Comparison of ENCODE assay signal across 8 mouse cellular contexts in the genomic region with DNA sequence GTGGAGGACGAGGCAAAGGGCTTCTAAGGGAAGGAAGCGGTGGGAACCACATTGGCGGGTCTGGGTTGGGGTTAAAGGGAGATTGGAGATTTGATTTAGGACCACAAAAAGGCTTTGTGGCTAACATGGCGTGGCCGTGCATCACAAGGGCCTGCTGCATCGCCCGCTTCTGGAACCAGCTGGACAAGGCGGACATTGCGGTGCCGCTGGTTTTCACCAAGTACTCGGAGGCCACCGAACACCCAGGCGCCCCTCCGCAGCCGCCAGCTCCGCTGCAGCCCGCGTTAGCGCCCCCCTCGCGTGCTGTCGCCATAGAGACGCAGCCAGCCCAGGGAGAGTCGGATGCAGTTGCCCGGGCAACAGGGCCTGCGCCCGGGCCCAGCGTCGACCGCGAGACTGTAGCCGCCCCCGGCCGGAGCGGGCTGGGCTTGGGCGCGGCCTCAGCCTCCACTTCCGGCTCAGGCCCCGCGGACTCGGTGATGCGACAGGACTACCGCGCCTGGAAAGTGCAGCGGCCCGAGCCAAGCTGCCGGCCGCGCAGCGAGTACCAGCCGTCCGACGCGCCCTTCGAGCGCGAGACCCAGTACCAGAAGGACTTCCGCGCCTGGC. TPM values are rescaled to one million over a fixed set of nuclear protein-coding genes. Genes with fewer than 3 reads are reported as not detected.
DNase-seq lines count a peak whose midpoint lies in the region; ATAC-seq and TF ChIP-seq lines count a peak whose summit lies in the region.

No protein-coding gene starts in this region.

- no peaks in the 10 kb centered on the region for H3K9me3 ChIP-seq in CH12.LX (replicated peaks; ENCODE audit: low read length)
- H3K9me3 ChIP-seq in forebrain, embryonic 10.5 days, result no peaks in the 10 kb centered on the region
- no peaks in the 10 kb centered on the region for H3K9me3 ChIP-seq in heart, embryonic 14.5 days (ENCODE audit: control insufficient read depth, low read length)
- H3K9me3 ChIP-seq in liver, embryonic 13.5 days (replicated peaks), result no peaks in the 10 kb centered on the region
- no peaks in the 10 kb centered on the region for H3K9me3 ChIP-seq in neural tube, embryonic 13.5 days

- TF ChIP-seq EP300 in CH12.LX (IDR thresholded peaks at IDR 0.05; ENCODE audit: low read length), result no peak

- dilution Hi-C loops in CH12.LX (cut with MboI; ENCODE audit: extremely low pct_ligation_motif_present, extremely low pct_unique_long_range_greater_than_20kb, low sequenced_read_pairs), result no loop called here

- no peak overlapping the region for H3K27ac ChIP-seq in CH12.LX (ENCODE audit: insufficient read depth, low read depth)
- no peak overlapping the region for H3K27ac ChIP-seq in bone marrow macrophage, adult 2 months (ENCODE audit: insufficient read depth, low read depth, low read length)
- peak overlapping the region; percentile 87 for H3K27ac ChIP-seq in forebrain, embryonic 10.5 days
- H3K27ac ChIP-seq in heart, embryonic 14.5 days (replicated peaks in 1 of 2; ENCODE audit: control insufficient read depth in 1 of 2, insufficient read depth in 1 of 2, low read depth in 2 of 2, low read length in 2 of 2), result no peak overlapping the region
- H3K27ac ChIP-seq in liver, embryonic 13.5 days, result no peak overlapping the region
- peak overlapping the region; percentile 97 for H3K27ac ChIP-seq in neural tube, embryonic 13.5 days (replicated peaks)

- ATAC-seq in heart, embryonic 14.5 days (ENCODE audit: insufficient number of reproducible peaks, insufficient read depth, low FRiP score, low read depth), result peak; percentile 31; the same call in 1 of the 2 replicates
- no peak for ATAC-seq in liver, embryonic 13.5 days (ENCODE audit: low read depth)
- ATAC-seq in neural tube, embryonic 13.5 days (ENCODE audit: low read depth), result peak; percentile 87

- no peaks in the 10 kb centered on the region for H3K36me3 ChIP-seq in CH12.LX (replicated peaks in 1 of 2; ENCODE audit: control insufficient read depth in 1 of 2, insufficient read depth in 1 of 2, low read length in 1 of 2)
- peaks cover 2% of the 10 kb centered on the region; the same call in 1 of the 2 replicates for H3K36me3 ChIP-seq in forebrain, embryonic 10.5 days (replicated peaks)
- no peaks in the 10 kb centered on the region for H3K36me3 ChIP-seq in heart, embryonic 14.5 days (ENCODE audit: control insufficient read depth, insufficient read depth, low read length)
- H3K36me3 ChIP-seq in liver, embryonic 13.5 days, result no peaks in the 10 kb centered on the region
- H3K36me3 ChIP-seq in neural tube, embryonic 13.5 days, result no peaks in the 10 kb centered on the region

- in situ Hi-C loops in CH12.LX (cut with MboI; ENCODE audit: low pct_ligation_motif_present, low pct_unique_long_range_greater_than_20kb, low sequenced_read_pairs), result loop anchor here (5.0 kb wide), 1 partner anchor 94 kb away; no protein-coding TSS in a partner anchor

- no peak for TF ChIP-seq CTCF in CH12.LX (conservative IDR thresholded peaks at IDR 0.05 in 1 of 2, IDR thresholded peaks at IDR 0.05 in 1 of 2; ENCODE audit: low read depth in 2 of 2, low read length in 2 of 2)
- no peak for TF ChIP-seq CTCF in bone marrow macrophage, adult 2 months (IDR thresholded peaks at IDR 0.05; ENCODE audit: low read depth, low read length)

- no peak overlapping the region for H3K9ac ChIP-seq in CH12.LX (ENCODE audit: insufficient read depth, low read depth)
- peak overlapping the region; percentile 42 for H3K9ac ChIP-seq in heart, embryonic 14.5 days (ENCODE audit: low read length)
- no peak overlapping the region for H3K9ac ChIP-seq in liver, embryonic 13.5 days
- peak overlapping the region; percentile 81 for H3K9ac ChIP-seq in neural tube, embryonic 13.5 days

- H3K4me3 ChIP-seq in CH12.LX (replicated peaks in 1 of 3; ENCODE audit: low read depth in 2 of 3, low read length in 2 of 3, poor library complexity in 1 of 3), result peak overlapping the region; percentile 13 to 36 (median 30)
- H3K4me3 ChIP-seq in bone marrow macrophage, adult 2 months (ENCODE audit: insufficient read depth, low read length), result peak overlapping the region; percentile 66
- H3K4me3 ChIP-seq in forebrain, embryonic 10.5 days, result peak overlapping the region; percentile 79
- peak overlapping the region; percentile 52 for H3K4me3 ChIP-seq in heart, embryonic 14.5 days (ENCODE audit: control insufficient read depth in 1 of 2, insufficient read depth in 1 of 2, low read depth in 1 of 2, low read length in 2 of 2)
- H3K4me3 ChIP-seq in liver, embryonic 13.5 days (replicated peaks), result peak overlapping the region; percentile 35
- peak overlapping the region; percentile 90 for H3K4me3 ChIP-seq in neural tube, embryonic 13.5 days

- peaks cover 4 to 8% of the 10 kb centered on the region in 2 experiments; a peak in 2 of 4 replicates for H3K4me1 ChIP-seq in CH12.LX (ENCODE audit: control insufficient read depth in 1 of 2, insufficient read depth in 2 of 2)
- H3K4me1 ChIP-seq in bone marrow macrophage, adult 2 months (ENCODE audit: control insufficient read depth, insufficient read depth, low read length), result peaks cover 19% of the 10 kb centered on the region
- H3K4me1 ChIP-seq in forebrain, embryonic 10.5 days, result peaks cover 56% of the 10 kb centered on the region
- peaks cover 18 to 29% of the 10 kb centered on the region in 2 experiments for H3K4me1 ChIP-seq in heart, embryonic 14.5 days (ENCODE audit: control insufficient read depth in 2 of 2, insufficient read depth in 2 of 2, low read length in 2 of 2)
- peaks cover 17% of the 10 kb centered on the region for H3K4me1 ChIP-seq in liver, embryonic 13.5 days (replicated peaks)
- H3K4me1 ChIP-seq in neural tube, embryonic 13.5 days (replicated peaks), result peaks cover 47% of the 10 kb centered on the region

- TF ChIP-seq POLR2A in CH12.LX (IDR thresholded peaks at IDR 0.05; ENCODE audit: low read depth, low read length), result peak; percentile 35; the same call in 1 of the 2 replicates
- TF ChIP-seq POLR2A in bone marrow macrophage, adult 2 months (IDR thresholded peaks at IDR 0.05; ENCODE audit: borderline replicate concordance, low read depth, low read length), result no peak

- WGBS in forebrain, embryonic 10.5 days, result under 1% methylated on average over 59 of the region's 59 CpGs
- WGBS in heart, embryonic 14.5 days, result 1% methylated on average over 58 of the region's 59 CpGs
- 1% methylated on average over 59 of the region's 59 CpGs for WGBS in liver, embryonic 13.5 days (ENCODE audit: insufficient replicate concordance)
- WGBS in neural tube, embryonic 13.5 days, result under 1% methylated on average over 59 of the region's 59 CpGs

- peak overlapping the region; percentile 60 for H3K4me2 ChIP-seq in CH12.LX (ENCODE audit: insufficient read depth, low read depth, poor library complexity, severe bottlenecking)
- peak overlapping the region; percentile 92 for H3K4me2 ChIP-seq in heart, embryonic 14.5 days (ENCODE audit: low read length)
- peak overlapping the region; percentile 52 for H3K4me2 ChIP-seq in liver, embryonic 13.5 days
- H3K4me2 ChIP-seq in neural tube, embryonic 13.5 days, result peak overlapping the region; percentile 98

- DNase-seq in CH12.LX (ENCODE audit: extremely low read depth), result peak; percentile 22
- DNase-seq in forebrain, embryonic 10.5 days (ENCODE audit: extremely low spot score, low spot score), result peak; percentile 85
- DNase-seq in kidney, postnatal 10 days, result peak; percentile 74
- DNase-seq in liver, embryonic 13.5 days, result no peak
- DNase-seq in yolk sac, embryonic 10.5 days (ENCODE audit: low spot score), result peak; percentile 57

- no peak for TF ChIP-seq RAD21 in CH12.LX (IDR thresholded peaks at IDR 0.05; ENCODE audit: low read depth, low read length)

- H3K27me3 ChIP-seq in CH12.LX (replicated peaks), result peaks cover 18% of the 10 kb centered on the region
- peaks cover 76% of the 10 kb centered on the region for H3K27me3 ChIP-seq in forebrain, embryonic 10.5 days (ENCODE audit: poor library complexity, severe bottlenecking)
- H3K27me3 ChIP-seq in heart, embryonic 14.5 days (ENCODE audit: control insufficient read depth, insufficient read depth, low read length), result peaks cover 49% of the 10 kb centered on the region
- peaks cover 84% of the 10 kb centered on the region for H3K27me3 ChIP-seq in liver, embryonic 13.5 days
- no peaks in the 10 kb centered on the region for H3K27me3 ChIP-seq in neural tube, embryonic 13.5 days

- H3K79me2 ChIP-seq in CH12.LX (replicated peaks; ENCODE audit: control insufficient read depth, extremely low read depth, insufficient read depth, poor library complexity, severe bottlenecking), result no peaks in the 10 kb centered on the region

TF ChIP-seq in CH12.LX, 34 proteins besides CTCF, POLR2A, EP300 and RAD21:
- peak; percentile 73 for TF ChIP-seq ELF1 (IDR thresholded peaks at IDR 0.05; ENCODE audit: low read depth, low read length)
- no peak for TF ChIP-seq HCFC1 (IDR thresholded peaks at IDR 0.05; ENCODE audit: low read depth, low read length)
- TF ChIP-seq E2F4 (IDR thresholded peaks at IDR 0.05; ENCODE audit: insufficient replicate concordance, low read depth, low read length), result no peak
- TF ChIP-seq JUN (IDR thresholded peaks at IDR 0.05; ENCODE audit: insufficient read depth, low read depth, low read length), result no peak
- TF ChIP-seq POLR2AphosphoS2 (IDR thresholded peaks at IDR 0.05; ENCODE audit: low read depth, low read length), result no peak
- TF ChIP-seq ZKSCAN1 (IDR thresholded peaks at IDR 0.05; ENCODE audit: borderline replicate concordance, low read depth, low read length), result no peak

RNA-seq across cellular contexts. Expression of a gene that starts 0.8 kb away (rescaled TPM):
- 0.84 and 1.1 TPM in 2 replicates for total RNA-seq in CH12.LX (2012; rRNA removed)
- 0.32 and 0.62 TPM in 2 replicates for total RNA-seq in CH12.LX (2014; rRNA removed)
- polyA plus RNA-seq in CH12.LX (2012; ENCODE audit: insufficient read length, low read depth), result 1.4 and 1.8 TPM in 2 replicates
- 0.81 and 0.83 TPM in 2 replicates for polyA plus RNA-seq in bone marrow macrophage, adult 2 months (2012; ENCODE audit: insufficient read depth, insufficient read length, missing spikeins)
- 14.8 and 18.0 TPM in 2 replicates for polyA plus RNA-seq in forebrain, embryonic 10.5 days (2016; fragmentation: Nextera tagmentation; extraction: Ambion mirVana)
- 2.1 and 2.4 TPM in 2 replicates for polyA plus RNA-seq in heart, embryonic 14.5 days (2014; fragmentation: Nextera tagmentation; extraction: Ambion mirVana)
- 0.10 TPM in 2 replicates for polyA plus RNA-seq in liver, embryonic 13.5 days (2015; fragmentation: Nextera tagmentation; extraction: Ambion mirVana)
- polyA plus RNA-seq in neural tube, embryonic 13.5 days (2015; fragmentation: Nextera tagmentation; extraction: Ambion mirVana), result 105 and 111 TPM in 2 replicates

RNA-seq across cellular contexts. Expression of a gene that starts 29.6 kb away (rescaled TPM):
- total RNA-seq in CH12.LX (2012; rRNA removed) (not detected in 2 replicates), CH12.LX (2014; rRNA removed) (not detected in 2 replicates)
- not detected in 2 replicates for polyA plus RNA-seq in CH12.LX (2012; ENCODE audit: insufficient read length, low read depth)
- not detected in 2 replicates for polyA plus RNA-seq in bone marrow macrophage, adult 2 months (2012; ENCODE audit: insufficient read depth, insufficient read length, missing spikeins)
- polyA plus RNA-seq in forebrain, embryonic 10.5 days (2016; fragmentation: Nextera tagmentation; extraction: Ambion mirVana), result 35.2 and 37.7 TPM in 2 replicates
- 1.1 and 1.7 TPM in 2 replicates for polyA plus RNA-seq in heart, embryonic 14.5 days (2014; fragmentation: Nextera tagmentation; extraction: Ambion mirVana)
- polyA plus RNA-seq in liver, embryonic 13.5 days (2015; fragmentation: Nextera tagmentation; extraction: Ambion mirVana), result 35.9 and 37.5 TPM in 2 replicates
- polyA plus RNA-seq in neural tube, embryonic 13.5 days (2015; fragmentation: Nextera tagmentation; extraction: Ambion mirVana), result 2.1 and 2.8 TPM in 2 replicates

Comparison
In these comparisons a context has a peak if more than half of its experiments do, and no peak if none do; other contexts are left out.
1. H3K27ac ChIP-seq: peak in forebrain, embryonic 10.5 days (single experiment) and neural tube, embryonic 13.5 days (single experiment); none in CH12.LX (single experiment), bone marrow macrophage, adult 2 months (single experiment), heart, embryonic 14.5 days (0 of 2) and liver, embryonic 13.5 days (single experiment).
2. H3K4me3 ChIP-seq: peak in every context shown above with its lines; median percentile 90 in neural tube, embryonic 13.5 days; 79 in forebrain, embryonic 10.5 days; 66 in bone marrow macrophage, adult 2 months; 52 in heart, embryonic 14.5 days; 35 in liver, embryonic 13.5 days; 30 in CH12.LX.
3. H3K9ac ChIP-seq: peak in heart, embryonic 14.5 days (single experiment) and neural tube, embryonic 13.5 days (single experiment); none in CH12.LX (single experiment) and liver, embryonic 13.5 days (single experiment).
4. Peak in every context shown above with its lines, with median percentiles within 50 percentile points of each other: H3K4me2 ChIP-seq.